Mouse (Mus musculus) c-Kit-negative CD71-positive TER-119-positive erythroid progenitor cells, embryonic 14.5 days (primary cell): ENCODE results near the gene Odc1.
"Not testable (repeated sequence)": the region's sequence is repeated elsewhere in the genome, so short reads cannot be mapped to it uniquely, and the experiment has no call there.

Source experiments
- DNase-seq: peaks from one replicate; pipeline ENCODE4 v3.0.0-alpha.2; 2013; ENCODE audit warnings: low read depth, low spot score

The Odc1 gene

GRCm38 (mm10) chr12:17544209-17545106 lies at the start of gene Odc1:
TSS of gene Odc1 (plus strand) at chr12:17544794.
- DNase-seq, result peak; percentile 94

- DNase-seq, result no peak
These were observed 49.8 kb upstream of the Odc1 start for GRCm38 (mm10) chr12:17494809-17495208.

GRCm38 (mm10) chr12:17495858-17496451 lies 48.6 kb upstream of the Odc1 start:
- DNase-seq, result no peak

- DNase-seq, result no peak
These were observed 38.9 kb upstream of the Odc1 start for GRCm38 (mm10) chr12:17505620-17506074.

GRCm38 (mm10) chr12:17506117-17506993 lies 38.2 kb upstream of the Odc1 start:
- DNase-seq, result peak; percentile 88

GRCm38 (mm10) chr12:17506994-17507542 lies 37.5 kb upstream of the Odc1 start:
- peak; percentile 40 for DNase-seq

GRCm38 (mm10) chr12:17509310-17509709 lies 35.3 kb upstream of the Odc1 start:
- DNase-seq, result no peak

- DNase-seq, result no peak
These were observed 34.4 kb upstream of the Odc1 start for GRCm38 (mm10) chr12:17510158-17510557.

GRCm38 (mm10) chr12:17511019-17511418 lies 33.6 kb upstream of the Odc1 start:
- DNase-seq, result no peak

GRCm38 (mm10) chr12:17529180-17529579 lies 15.4 kb upstream of the Odc1 start:
- DNase-seq, result no peak

- no peak for DNase-seq
These were observed 14.9 kb upstream of the Odc1 start for GRCm38 (mm10) chr12:17529726-17530125.

GRCm38 (mm10) chr12:17530825-17531224 lies 13.8 kb upstream of the Odc1 start:
- no peak for DNase-seq

GRCm38 (mm10) chr12:17536222-17536621 lies 8.4 kb upstream of the Odc1 start:
- DNase-seq, result no peak

- no peak for DNase-seq
These were observed 7.4 kb upstream of the Odc1 start for GRCm38 (mm10) chr12:17537147-17537546.

GRCm38 (mm10) chr12:17538087-17538486 lies 6.5 kb upstream of the Odc1 start:
- peak; percentile 79 for DNase-seq

- peak; percentile 43 for DNase-seq
These were observed 5.6 kb upstream of the Odc1 start for GRCm38 (mm10) chr12:17539041-17539440.

GRCm38 (mm10) chr12:17540040-17540552 lies 4.5 kb upstream of the Odc1 start:
- DNase-seq, result peak; percentile 49

- no peak for DNase-seq
These were observed 545 bp downstream of the Odc1 start for GRCm38 (mm10) chr12:17545107-17545571.

GRCm38 (mm10) chr12:17545884-17546283 lies 1.3 kb downstream of the Odc1 start:
- no peak for DNase-seq

GRCm38 (mm10) chr12:17547552-17547951 lies 3.0 kb downstream of the Odc1 start:
- DNase-seq, result not testable (repeated sequence)

GRCm38 (mm10) chr12:17548505-17548904 lies 3.9 kb downstream of the Odc1 start:
- no peak for DNase-seq
